ENCODE assay signal across 9 mouse cellular contexts in genomic region chr6:17087485-17087884, GRCm38 (mm10). TPM values are rescaled to one million over a fixed set of nuclear protein-coding genes. Genes with fewer than 3 reads are reported as not detected.
DNase-seq lines count a peak whose midpoint lies in the region; ATAC-seq and TF ChIP-seq lines count a peak whose summit lies in the region.
"Had no signal": no experiment of that assay in that cellular context is flagged by ENCODE, and none has a peak within 500 bp of the region (broad histone marks: within the 10 kb centered on the region; RNA-seq: fewer than 3 reads in every experiment).

No protein-coding gene starts in this region.

- no peak overlapping the region for H3K4me3 ChIP-seq in hindbrain, embryonic 10.5 days
- H3K4me3 ChIP-seq in hindbrain, embryonic 16.5 days (ENCODE audit: low read length), result no peak overlapping the region
- H3K4me3 ChIP-seq in kidney, postnatal 0 days (replicated peaks; ENCODE audit: low read depth, low read length), result no peak overlapping the region
- no peak overlapping the region for H3K4me3 ChIP-seq in liver, embryonic 13.5 days (replicated peaks)

- no peak overlapping the region for H3K9ac ChIP-seq in hindbrain, embryonic 16.5 days (ENCODE audit: low read depth, low read length)
- no peak overlapping the region for H3K9ac ChIP-seq in kidney, postnatal 0 days (ENCODE audit: low read depth, low read length)
- H3K9ac ChIP-seq in liver, embryonic 13.5 days, result no peak overlapping the region

- no peaks in the 10 kb centered on the region for H3K9me3 ChIP-seq in hindbrain, embryonic 10.5 days
- no peaks in the 10 kb centered on the region for H3K9me3 ChIP-seq in hindbrain, embryonic 16.5 days (ENCODE audit: control insufficient read depth, low read length)
- no peaks in the 10 kb centered on the region for H3K9me3 ChIP-seq in kidney, postnatal 0 days (replicated peaks; ENCODE audit: low read length)
- no peaks in the 10 kb centered on the region for H3K9me3 ChIP-seq in liver, embryonic 13.5 days (replicated peaks)

- no peaks in the 10 kb centered on the region for H3K4me1 ChIP-seq in hindbrain, embryonic 10.5 days (replicated peaks)
- no peaks in the 10 kb centered on the region for H3K4me1 ChIP-seq in hindbrain, embryonic 16.5 days (ENCODE audit: control insufficient read depth, insufficient read depth, low read depth, low read length)
- H3K4me1 ChIP-seq in kidney, postnatal 0 days (replicated peaks; ENCODE audit: insufficient read depth, low read length), result no peaks in the 10 kb centered on the region
- no peaks in the 10 kb centered on the region for H3K4me1 ChIP-seq in liver, embryonic 13.5 days (replicated peaks)

- H3K27me3 ChIP-seq in hindbrain, embryonic 10.5 days (ENCODE audit: insufficient read depth, poor library complexity, severe bottlenecking), result no peaks in the 10 kb centered on the region
- H3K27me3 ChIP-seq in hindbrain, embryonic 16.5 days (replicated peaks; ENCODE audit: control insufficient read depth, insufficient read depth, low read length), result no peaks in the 10 kb centered on the region
- no peaks in the 10 kb centered on the region for H3K27me3 ChIP-seq in kidney, postnatal 0 days (ENCODE audit: insufficient read depth, low read length)
- H3K27me3 ChIP-seq in liver, embryonic 13.5 days, result no peaks in the 10 kb centered on the region

- no peaks in the 10 kb centered on the region for H3K36me3 ChIP-seq in hindbrain, embryonic 10.5 days
- no peaks in the 10 kb centered on the region for H3K36me3 ChIP-seq in hindbrain, embryonic 16.5 days (ENCODE audit: control insufficient read depth, insufficient read depth, low read length)
- no peaks in the 10 kb centered on the region for H3K36me3 ChIP-seq in kidney, postnatal 0 days (ENCODE audit: insufficient read depth, low read length)
- H3K36me3 ChIP-seq in liver, embryonic 13.5 days, result no peaks in the 10 kb centered on the region

- DNase-seq in hindbrain, embryonic 10.5 days (ENCODE audit: low spot score), result peak; percentile 73
- DNase-seq in adrenal gland, postnatal 10 days, result peak; percentile 87
- peak; percentile 55 for DNase-seq in forelimb bud, embryonic 11.5 days (ENCODE audit: low read depth, low spot score)
- peak; percentile 81 for DNase-seq in kidney, postnatal 0 days (ENCODE audit: low spot score)
- peak; percentile 4 for DNase-seq in liver, embryonic 13.5 days
- peak; percentile 88 for DNase-seq in retina, embryonic 14.5 days (ENCODE audit: low spot score)
- DNase-seq in thymus, postnatal 36 days, result peak; percentile 68 to 78

- peak; percentile 89 for TF ChIP-seq CTCF in kidney, postnatal 0 days (IDR thresholded peaks at IDR 0.05; ENCODE audit: low read depth)

- WGBS in hindbrain, embryonic 10.5 days, result 63% methylated on average over 6 of the region's 6 CpGs
- WGBS in hindbrain, embryonic 16.5 days, result 68% methylated on average over 6 of the region's 6 CpGs
- 57% methylated on average over 6 of the region's 6 CpGs for WGBS in kidney, postnatal 0 days
- WGBS in liver, embryonic 13.5 days (ENCODE audit: insufficient replicate concordance), result 53% methylated on average over 6 of the region's 6 CpGs

- H3K4me2 ChIP-seq in hindbrain, embryonic 16.5 days (ENCODE audit: low read length), result no peak overlapping the region
- H3K4me2 ChIP-seq in kidney, postnatal 0 days (ENCODE audit: low read length), result no peak overlapping the region
- H3K4me2 ChIP-seq in liver, embryonic 13.5 days, result no peak overlapping the region

- no peak for ATAC-seq in hindbrain, embryonic 16.5 days
- ATAC-seq in kidney, postnatal 0 days (replicated peaks; ENCODE audit: low FRiP score, low read depth), result peak; percentile 54; the same call in 1 of the 2 replicates
- no peak for ATAC-seq in liver, embryonic 13.5 days (ENCODE audit: low read depth)

- H3K27ac ChIP-seq in hindbrain, embryonic 10.5 days, result no peak overlapping the region
- no peak overlapping the region for H3K27ac ChIP-seq in hindbrain, embryonic 16.5 days (ENCODE audit: low read depth, low read length)
- no peak overlapping the region for H3K27ac ChIP-seq in kidney, postnatal 0 days
- H3K27ac ChIP-seq in liver, embryonic 13.5 days, result no peak overlapping the region
- H3K27ac ChIP-seq: macrophage had no signal

RNA-seq across cellular contexts. Expression of gene Tes, which starts 22.5 kb away (rescaled TPM):
- polyA plus RNA-seq in hindbrain, embryonic 10.5 days (2016; fragmentation: Nextera tagmentation; extraction: Ambion mirVana), result 40.3 and 44.2 TPM in 2 replicates
- polyA plus RNA-seq in hindbrain, embryonic 16.5 days (2015; fragmentation: Nextera tagmentation; extraction: Ambion mirVana), result 55.5 and 58.8 TPM in 2 replicates
- 10 to 100 TPM in 1 of 2 experiments, 1 to 10 TPM in 1; 8.6 to 10.9 TPM for total RNA-seq in adrenal gland, postnatal 10 days (2021)
- polyA plus RNA-seq in kidney, postnatal 0 days (2015; fragmentation: Nextera tagmentation; extraction: Ambion mirVana), result 70.8 and 75.1 TPM in 2 replicates
- 4.5 and 6.0 TPM in 2 replicates for polyA plus RNA-seq in liver, embryonic 13.5 days (2015; fragmentation: Nextera tagmentation; extraction: Ambion mirVana)

Comparison
In these comparisons a context has a peak if more than half of its experiments do, and no peak if none do; other contexts are left out.
1. DNase-seq: peak in every context shown above with its lines; median percentile 88 in retina, embryonic 14.5 days; 87 in adrenal gland, postnatal 10 days; 81 in kidney, postnatal 0 days; 73 in hindbrain, embryonic 10.5 days; 73 in thymus, postnatal 36 days; 55 in forelimb bud, embryonic 11.5 days; 4 in liver, embryonic 13.5 days.